9 mouse cellular contexts compared by ENCODE assay signal in the genomic region with DNA sequence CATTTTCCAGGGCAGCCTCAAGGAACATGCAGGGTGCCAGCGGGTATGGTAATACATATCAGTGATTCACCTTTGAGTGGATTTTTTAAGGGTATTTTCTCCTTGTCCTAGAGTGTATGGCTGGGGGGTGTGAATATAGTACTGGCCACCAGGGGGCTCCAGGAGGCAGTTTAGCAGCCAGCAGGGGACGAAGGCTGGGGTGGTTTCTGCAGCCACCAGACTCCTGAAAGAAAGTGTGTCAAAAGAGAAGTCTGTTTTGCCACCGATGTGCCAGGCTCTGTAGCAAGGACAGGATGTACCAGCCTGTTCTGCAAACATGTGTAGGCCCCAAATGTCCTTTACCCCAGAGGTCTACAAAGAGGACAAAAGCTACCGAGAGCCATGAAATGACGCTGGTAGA. TPM values are rescaled to one million over a fixed set of nuclear protein-coding genes. Genes with fewer than 3 reads are reported as not detected.
DNase-seq lines count a peak whose midpoint lies in the region; ATAC-seq lines count a peak whose summit lies in the region.
"Had no signal": no experiment of that assay in that cellular context is flagged by ENCODE, and none has a peak within 500 bp of the region (broad histone marks: within the 10 kb centered on the region; RNA-seq: fewer than 3 reads in every experiment).

No protein-coding gene starts in this region.

- intact Hi-C loops in gastrocnemius, postnatal 14 days (cut with DNase I; ENCODE audit: low total_unique reads) = loop anchor here (5.0 kb wide), 2 partner anchors 73 to 397 kb away; no protein-coding TSS in a partner anchor
- intact Hi-C loops in left cerebral cortex, postnatal 36 days (cut with DNase I) = loop anchor here (2.0 to 10.0 kb wide), 3 partner anchors 65 to 395 kb away; a partner anchor contains a TSS

- H3K4me1 ChIP-seq in intestine, embryonic 15.5 days (replicated peaks) = peaks cover 38% of the 10 kb centered on the region

- no peaks in the 10 kb centered on the region for H3K27me3 ChIP-seq in intestine, embryonic 15.5 days (replicated peaks)
- H3K27me3 ChIP-seq: stomach, embryonic 15.5 days had no signal

- DNase-seq in 416B (ENCODE audit: low read depth) = peak; percentile 24
- DNase-seq in adrenal gland, adult 8-10 months = peak; percentile 73
- peak; percentile 86 for DNase-seq in embryo, embryonic 10.5 days (ENCODE audit: low spot score)
- DNase-seq in gastrocnemius, postnatal 14 days = peak; percentile 79
- peak; percentile 73 to 82 for DNase-seq in left cerebral cortex, postnatal 36 days (ENCODE audit: low spot score in 2 of 2)
- peak; percentile 19 for DNase-seq in naive thymus-derived CD4-positive, alpha-beta T cell, adult 2 months (ENCODE audit: low read depth)
- peak; percentile 54 for DNase-seq in testis, postnatal 14 days (ENCODE audit: low spot score)

- 42% methylated on average over 5 of the region's 5 CpGs for WGBS in intestine, embryonic 15.5 days

- no peak overlapping the region for H3K9ac ChIP-seq in intestine, embryonic 15.5 days
- H3K9ac ChIP-seq: stomach, embryonic 15.5 days had no signal

- H3K9me3 ChIP-seq in intestine, embryonic 15.5 days = no peaks in the 10 kb centered on the region
- H3K9me3 ChIP-seq: stomach, embryonic 15.5 days had no signal

- 0 out of 2 replicates have a peak, but pooled peaks have one; percentile 39 for ATAC-seq in intestine, embryonic 15.5 days

- no peak overlapping the region for H3K4me2 ChIP-seq in intestine, embryonic 15.5 days (replicated peaks)
- H3K4me2 ChIP-seq: stomach, embryonic 15.5 days had no signal

- no peak overlapping the region for H3K4me3 ChIP-seq in intestine, embryonic 15.5 days (replicated peaks)
- H3K4me3 ChIP-seq: stomach, embryonic 15.5 days had no signal

- H3K36me3 ChIP-seq in intestine, embryonic 15.5 days = no peaks in the 10 kb centered on the region
- H3K36me3 ChIP-seq: stomach, embryonic 15.5 days had no signal

- no peak overlapping the region for H3K27ac ChIP-seq in intestine, embryonic 15.5 days

RNA-seq across cellular contexts. Expression of a gene that starts 42.5 kb away (rescaled TPM):
- total RNA-seq in adrenal gland, adult 8-10 months (2022) = 100 to 1,000 TPM in 2 of 4 experiments, 10 to 100 TPM in 2; 84.9 to 116 (median 99.1) TPM
- total RNA-seq in gastrocnemius, postnatal 14 days (2021) = 10 to 100 TPM; 36.1 to 41.5 TPM
- 79.8 and 90.0 TPM in 2 replicates for polyA plus RNA-seq in intestine, embryonic 15.5 days (2015; fragmentation: Nextera tagmentation; extraction: Ambion mirVana)
- 10 to 100 TPM; 49.1 to 60.9 TPM for total RNA-seq in left cerebral cortex, postnatal 36 days (2021)

Comparison
In these comparisons a context has a peak if more than half of its experiments do, and no peak if none do; other contexts are left out.
1. DNase-seq: peak in every context shown above with its lines; median percentile 86 in embryo, embryonic 10.5 days; 79 in gastrocnemius, postnatal 14 days; 78 in left cerebral cortex, postnatal 36 days; 73 in adrenal gland, adult 8-10 months; 54 in testis, postnatal 14 days; 24 in 416B; 19 in naive thymus-derived CD4-positive, alpha-beta T cell, adult 2 months.